Mouse (Mus musculus): Measurements from ENCODE around the gene Gm12258.
"Not testable (repeated sequence)": the region's sequence is repeated elsewhere in the genome, so short reads cannot be mapped to it uniquely, and the experiment has no call there.

Gm12258 gene

DNA sequence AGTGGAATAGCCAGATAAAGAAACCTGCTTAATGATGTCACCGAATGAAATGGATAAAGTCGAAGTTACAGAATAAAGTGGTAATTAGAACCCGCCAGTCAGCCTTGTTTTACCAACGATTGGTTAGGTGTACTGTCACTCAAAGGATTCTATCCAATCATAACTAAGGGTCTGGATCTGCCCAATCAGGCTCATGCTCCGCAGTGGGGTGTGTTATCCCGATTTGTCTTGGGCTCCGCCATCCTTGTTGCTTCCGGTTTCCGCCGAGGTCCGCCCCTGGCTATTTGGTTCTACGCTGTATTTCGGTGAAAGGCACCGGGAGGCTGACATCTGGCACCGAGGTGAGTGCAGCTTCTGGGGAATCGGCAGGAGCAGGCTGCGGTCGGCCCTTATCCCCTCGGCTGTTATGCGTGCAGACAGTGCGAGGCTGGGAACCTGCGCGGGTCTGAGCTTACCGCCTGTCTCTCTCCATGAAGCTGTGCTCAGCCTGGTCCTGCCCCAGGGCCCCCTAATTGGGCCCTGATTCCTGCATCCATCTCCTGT lies at the start of gene Gm12258:
Gm12258 (plus strand) TSS at position 240 of the 543 bp plus-strand sequence.
- DNase-seq (ENCODE audit: low spot score in 2 of 2) = peak; percentile 82

DNA sequence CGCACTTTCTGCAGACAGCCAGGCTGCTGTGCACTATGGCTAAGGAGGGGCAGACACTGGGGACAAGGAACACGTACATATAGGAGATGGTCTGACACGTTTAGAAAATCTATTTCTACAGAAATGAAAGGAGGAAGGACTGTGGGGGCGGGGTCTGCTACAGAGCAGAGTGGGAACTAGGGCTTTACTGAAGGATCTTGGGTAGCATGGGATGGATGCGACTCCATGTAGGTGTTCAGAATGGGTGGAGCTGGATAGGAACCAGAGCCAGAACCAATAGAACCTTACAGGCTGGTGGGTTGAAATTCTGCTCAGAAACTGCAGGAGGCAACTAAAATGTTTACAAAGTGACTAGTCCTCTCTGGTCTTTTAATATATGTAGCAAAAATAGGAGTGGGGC lies 47.2 kb upstream of the Gm12258 start:
- no peak for DNase-seq (ENCODE audit: low spot score in 2 of 2)

DNA sequence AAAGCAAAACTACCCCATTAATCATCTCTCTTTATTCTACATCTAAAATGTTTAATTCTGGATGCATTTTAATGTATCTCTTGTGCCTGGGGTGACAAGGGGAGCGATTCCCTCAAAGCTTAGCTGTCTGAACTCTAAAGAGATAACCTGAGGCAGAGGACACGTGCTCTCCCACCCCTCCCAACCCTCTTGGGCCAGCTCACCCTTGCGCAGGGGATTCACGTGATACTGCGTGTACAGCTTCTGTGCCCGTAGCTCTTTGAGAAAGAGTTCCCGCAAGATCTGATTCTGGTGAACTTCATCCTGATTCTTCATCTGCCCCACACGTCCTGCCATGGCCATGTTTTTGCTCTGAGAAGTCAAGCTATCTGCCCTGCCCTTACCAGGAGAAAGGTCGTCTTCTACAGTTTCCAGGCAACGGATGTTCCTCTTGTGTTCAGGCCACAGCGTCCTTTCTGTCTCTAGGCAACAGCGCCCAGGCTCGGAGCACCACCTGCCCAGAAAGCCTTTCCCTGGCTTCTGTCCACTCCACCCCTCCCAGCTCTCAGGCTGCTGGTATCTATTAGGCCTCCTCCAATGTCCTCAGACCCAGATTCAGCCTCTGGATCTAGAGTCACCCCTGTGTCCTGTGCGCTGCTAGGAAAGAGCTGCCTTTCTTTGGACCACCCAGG lies 45.3 kb upstream of the Gm12258 start, which contains the start of gene Fam183b:
Fam183b (minus strand) TSS at position 403 of the 671 bp plus-strand sequence.
- no peak for DNase-seq (ENCODE audit: low spot score in 2 of 2)

DNA sequence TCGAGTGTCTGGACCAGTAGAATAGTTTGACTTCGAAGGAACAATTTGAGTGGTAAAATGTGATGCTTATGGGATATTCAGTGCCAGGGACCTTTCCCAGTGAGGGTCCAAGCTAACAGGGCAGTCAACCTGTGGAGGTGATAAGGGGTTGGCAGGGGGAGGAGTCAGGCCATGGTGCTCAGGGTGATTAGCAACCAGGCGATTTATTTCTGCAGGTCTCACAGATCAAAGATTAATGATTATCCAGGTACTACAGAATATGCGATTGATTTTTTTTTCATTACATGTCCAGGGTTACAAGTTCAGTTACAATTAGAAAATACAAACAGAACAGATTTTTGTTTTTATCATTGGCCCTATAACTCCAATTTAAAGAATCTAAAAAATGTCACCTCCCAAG lies 43.1 kb upstream of the Gm12258 start:
- DNase-seq (ENCODE audit: low spot score in 2 of 2) = no peak

DNA sequence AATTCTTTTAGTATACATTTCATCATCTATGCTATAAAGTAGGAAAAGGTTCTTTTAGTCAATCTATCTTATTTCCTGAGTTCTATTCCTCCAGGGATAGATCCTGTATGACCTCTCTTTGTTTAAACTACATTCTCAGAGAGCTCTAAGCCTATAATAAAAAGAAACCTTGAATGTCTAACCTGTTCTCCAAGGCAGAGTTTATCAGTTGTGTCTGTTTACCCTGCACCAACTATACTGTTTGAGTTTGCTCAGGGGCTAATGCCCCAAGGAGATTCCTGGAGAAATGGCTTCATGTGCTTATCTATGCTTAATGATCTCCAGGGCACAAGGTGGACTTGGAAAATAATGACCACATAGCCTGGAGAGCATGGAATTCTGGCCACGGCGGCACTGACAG lies 42.6 kb upstream of the Gm12258 start:
- no peak for DNase-seq (ENCODE audit: low spot score in 2 of 2)

DNA sequence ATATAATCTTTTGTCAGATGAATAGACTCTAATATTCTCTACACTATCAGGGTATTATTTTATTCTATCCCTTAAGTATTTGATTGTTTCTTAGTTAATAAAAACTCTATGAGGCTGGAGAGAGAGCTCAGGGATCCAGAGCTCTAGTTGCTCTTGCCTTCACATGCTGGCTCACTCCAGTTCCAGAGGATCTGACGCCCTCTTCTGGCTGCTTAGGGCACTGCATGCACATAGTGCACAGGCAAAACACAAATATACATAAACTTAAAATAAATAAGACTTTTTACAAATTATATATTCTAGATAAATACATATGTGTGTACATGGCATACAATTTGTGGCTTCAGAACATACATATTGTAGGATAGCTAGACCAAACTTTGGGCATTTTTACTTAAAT lies 35.0 kb upstream of the Gm12258 start:
- no peak for DNase-seq (ENCODE audit: low spot score in 2 of 2)

DNA sequence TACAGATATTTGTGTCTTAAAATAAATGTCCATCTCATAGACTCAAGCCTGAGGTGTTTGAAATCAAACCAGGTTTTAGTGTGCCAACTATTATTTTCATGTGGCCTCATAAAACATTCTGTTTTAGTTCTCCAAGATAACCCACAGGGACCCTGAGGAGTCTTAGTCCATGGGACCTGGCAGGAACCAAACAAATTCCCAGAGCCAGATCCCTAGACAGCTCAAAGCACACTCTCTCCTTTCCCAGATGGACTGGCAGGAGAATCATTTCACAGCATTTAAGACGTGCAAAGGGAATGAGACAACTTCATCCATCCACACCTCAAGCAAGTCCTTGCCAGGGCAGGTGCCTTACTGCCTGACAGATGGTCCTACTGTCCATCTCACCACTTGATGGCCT lies 32.3 kb upstream of the Gm12258 start, which contains the start of gene Olfr313:
Olfr313 (plus strand) TSS at position 301 of the 400 bp plus-strand sequence.
- not testable (repeated sequence) for DNase-seq (ENCODE audit: low spot score in 2 of 2)

DNA sequence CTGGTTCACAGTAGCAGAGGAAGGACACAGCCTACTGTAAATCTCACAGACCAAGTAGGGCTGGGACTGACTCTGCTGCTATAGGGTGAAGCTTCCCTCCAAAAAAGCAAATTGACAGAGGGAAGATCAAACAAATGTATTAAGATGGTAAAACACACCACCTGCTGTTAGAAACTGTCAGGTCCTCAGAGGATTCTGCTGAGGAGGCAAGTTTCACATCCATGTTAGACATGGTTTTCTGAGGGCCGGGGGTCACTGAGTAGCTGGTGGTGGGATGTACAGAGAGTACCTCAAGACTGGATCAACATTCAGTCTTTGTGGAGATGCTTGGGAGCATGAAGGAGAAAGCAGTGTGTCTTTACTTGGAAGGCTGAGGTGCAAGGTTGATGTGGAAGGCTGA lies 31.3 kb upstream of the Gm12258 start:
- no peak for DNase-seq (ENCODE audit: low spot score in 2 of 2)

DNA sequence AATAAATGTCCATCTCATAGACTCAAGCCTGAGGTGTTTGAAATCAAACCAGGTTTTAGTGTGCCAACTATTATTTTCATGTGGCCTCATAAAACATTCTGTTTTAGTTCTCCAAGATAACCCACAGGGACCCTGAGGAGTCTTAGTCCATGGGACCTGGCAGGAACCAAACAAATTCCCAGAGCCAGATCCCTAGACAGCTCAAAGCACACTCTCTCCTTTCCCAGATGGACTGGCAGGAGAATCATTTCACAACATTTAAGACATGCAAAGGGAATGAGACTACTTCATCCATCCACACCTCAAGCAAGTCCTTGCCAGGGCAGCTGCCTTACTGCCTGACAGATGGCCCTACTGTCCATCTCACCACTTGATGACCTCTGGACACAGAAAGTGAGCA lies 18.0 kb upstream of the Gm12258 start, which contains the start of gene Olfr312:
Olfr312 (plus strand) TSS at position 301 of the 400 bp plus-strand sequence.
- not testable (repeated sequence) for DNase-seq (ENCODE audit: low spot score in 2 of 2)

DNA sequence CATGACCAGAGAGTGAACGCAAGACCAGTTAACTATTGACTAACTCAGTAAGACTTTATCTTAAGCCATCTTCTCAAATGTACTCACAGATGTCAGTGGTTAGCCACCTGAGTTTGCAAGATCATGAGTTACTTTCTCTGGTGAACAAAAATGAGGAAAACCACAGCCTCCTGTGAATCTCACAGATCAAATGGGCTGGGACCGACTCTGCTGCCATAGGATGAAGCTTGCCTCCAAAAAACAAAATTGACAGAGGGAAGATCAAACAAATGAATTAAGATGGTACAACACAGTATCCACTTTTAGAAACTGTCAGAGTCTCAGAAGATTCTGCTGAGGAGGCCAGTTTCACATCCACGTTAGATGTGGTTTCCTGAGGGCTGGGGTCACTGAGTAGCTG lies 17.2 kb upstream of the Gm12258 start:
- no peak for DNase-seq (ENCODE audit: low spot score in 2 of 2)

DNA sequence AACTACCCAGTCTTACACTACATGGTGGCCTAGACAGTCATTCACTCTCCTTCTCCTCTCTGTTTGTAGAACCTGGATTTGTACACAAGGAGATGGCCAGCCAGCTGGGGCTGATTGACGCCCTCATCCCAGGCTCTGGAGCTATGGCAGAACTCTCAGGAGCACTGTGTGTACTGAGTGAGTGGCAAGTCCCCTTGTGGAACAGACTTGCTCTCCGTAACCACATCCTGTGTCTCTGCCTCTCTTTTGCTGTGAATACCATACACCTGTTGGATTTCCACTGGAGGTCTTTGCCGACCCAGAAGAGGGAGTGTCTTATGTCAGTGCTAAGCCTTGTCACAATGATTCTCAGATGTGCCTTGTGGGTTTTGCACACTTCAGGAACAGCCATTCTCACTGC lies 14.4 kb upstream of the Gm12258 start:
- DNase-seq (ENCODE audit: low spot score in 2 of 2) = not testable (repeated sequence)

DNA sequence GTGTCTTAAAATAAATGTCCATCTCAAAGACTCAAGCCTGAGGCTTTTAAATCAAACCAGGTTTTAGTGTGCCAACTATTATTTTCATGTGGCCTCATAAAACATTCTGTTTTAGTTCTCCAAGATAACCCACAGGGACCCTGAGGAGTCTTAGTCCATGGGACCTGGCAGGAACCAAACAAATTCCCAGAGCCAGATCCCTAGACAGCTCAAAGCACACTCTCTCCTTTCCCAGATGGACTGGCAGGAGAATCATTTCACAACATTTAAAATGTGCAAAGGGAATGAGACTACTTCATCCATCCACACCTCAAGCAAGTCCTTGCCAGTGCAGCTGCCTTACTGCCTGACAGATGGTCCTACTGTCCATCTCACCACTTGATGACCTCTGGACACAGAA lies 8.0 kb upstream of the Gm12258 start, which contains the start of gene Olfr311:
Olfr311 (plus strand) TSS at position 301 of the 400 bp plus-strand sequence.
- DNase-seq (ENCODE audit: low spot score in 2 of 2) = not testable (repeated sequence)

DNA sequence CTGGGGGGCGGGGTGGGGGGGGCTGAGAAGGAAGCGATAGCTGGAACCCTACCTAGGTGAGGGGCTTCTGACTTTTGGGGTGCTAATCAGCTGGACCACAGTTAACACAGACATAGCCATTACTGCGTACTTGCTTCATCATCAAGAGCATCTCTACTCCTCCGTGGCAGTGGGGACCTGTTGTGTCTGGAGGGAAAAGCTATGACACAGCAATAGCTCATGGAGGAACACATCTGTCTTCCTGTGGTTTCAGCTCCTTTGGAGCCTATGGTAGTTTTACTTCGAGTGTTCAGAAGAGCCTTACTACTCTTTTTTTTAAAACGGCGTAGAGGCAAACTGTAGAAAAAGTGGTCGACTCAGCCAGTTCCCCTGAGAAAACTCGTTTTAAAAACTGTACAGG lies 678 bp downstream of the Gm12258 start:
- no peak for DNase-seq (ENCODE audit: low spot score in 2 of 2)

DNA sequence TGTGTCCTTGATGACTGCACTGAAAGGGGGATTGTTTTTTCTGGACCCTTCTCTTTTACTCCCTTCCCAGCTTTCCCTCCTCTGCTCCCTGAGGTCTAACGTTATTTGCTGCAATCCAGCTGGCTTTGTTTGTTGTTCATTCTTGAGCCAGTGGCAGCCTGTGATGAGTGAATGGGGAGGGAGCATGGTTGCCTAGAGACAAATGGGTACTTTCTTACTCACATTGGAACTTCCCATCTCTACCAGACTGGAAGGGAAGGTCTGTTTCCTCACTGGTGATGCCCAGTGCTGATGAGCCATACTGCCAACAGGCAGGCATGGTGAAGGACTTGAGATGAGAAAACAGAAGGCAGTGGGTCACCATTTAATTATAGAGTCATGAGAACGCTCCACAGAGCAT lies 2.8 kb downstream of the Gm12258 start:
- DNase-seq (ENCODE audit: low spot score in 2 of 2) = no peak

DNA sequence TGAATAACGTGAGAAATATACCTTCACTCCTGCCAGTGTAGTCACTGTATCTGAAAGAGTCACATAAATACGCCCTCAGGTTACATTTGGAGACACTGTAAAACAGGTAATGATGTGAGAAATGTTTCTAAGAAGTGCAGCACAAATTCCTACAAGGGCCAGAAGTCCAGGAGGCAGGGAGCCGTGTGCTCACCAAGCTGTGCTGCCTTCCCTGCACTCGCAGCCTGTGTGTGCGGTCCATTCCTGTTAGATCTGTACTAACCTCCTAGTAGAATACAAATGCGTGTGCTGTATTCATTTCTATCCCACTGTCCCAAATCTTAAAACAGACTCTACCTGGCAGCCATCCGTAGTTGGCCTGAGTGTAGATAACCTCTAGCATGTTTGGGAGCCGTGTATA lies 13.8 kb downstream of the Gm12258 start:
- no peak for DNase-seq (ENCODE audit: low spot score in 2 of 2)

DNA sequence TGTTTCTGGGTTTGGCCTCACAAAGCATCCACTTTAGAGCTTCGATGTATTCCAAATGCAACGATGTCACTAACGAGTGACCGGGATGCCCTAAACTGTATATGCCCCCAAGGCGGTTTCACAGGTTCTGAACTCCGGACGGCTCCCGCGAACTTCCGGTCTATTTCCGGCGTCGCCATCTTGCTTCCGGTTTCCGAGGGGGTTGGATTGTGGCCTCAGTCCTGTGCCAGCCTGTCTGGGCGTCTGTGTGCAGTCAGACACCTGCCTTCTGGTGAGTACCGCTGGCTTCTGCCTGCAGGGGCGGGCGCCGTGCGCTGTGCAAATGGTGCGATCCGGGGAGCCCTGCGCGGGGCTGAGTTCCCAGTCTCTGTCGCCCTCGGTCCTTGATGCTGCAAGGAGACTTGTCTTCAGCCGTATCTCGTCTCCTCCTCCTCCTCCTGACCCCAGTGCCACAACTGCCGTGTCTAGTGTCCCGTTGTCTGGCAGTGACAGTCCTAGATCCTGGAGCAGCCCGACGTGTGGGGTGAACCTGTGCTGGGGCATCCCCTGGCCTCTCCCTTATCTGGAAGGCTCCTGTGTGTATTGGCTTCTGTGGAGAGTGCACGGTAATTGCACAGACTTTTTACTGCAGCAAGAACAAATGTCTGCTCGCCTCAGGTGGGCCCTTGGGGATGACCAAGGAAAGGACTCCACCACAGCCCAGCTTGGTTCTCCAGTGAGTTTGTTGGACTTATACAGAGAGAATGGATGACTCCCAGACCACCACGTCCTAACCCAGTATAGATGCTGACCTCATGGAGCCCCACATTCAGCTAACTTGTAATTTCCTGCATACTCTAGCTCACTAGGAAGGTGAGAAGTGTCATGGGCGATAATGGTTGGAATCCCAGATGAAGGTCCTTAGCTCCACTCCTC lies 20.3 kb downstream of the Gm12258 start, which contains the start of gene 2810021J22Rik:
2810021J22Rik (plus strand) TSS at position 178 of the 915 bp plus-strand sequence.
- DNase-seq (ENCODE audit: low spot score in 2 of 2) = peak; percentile 56 to 66

DNA sequence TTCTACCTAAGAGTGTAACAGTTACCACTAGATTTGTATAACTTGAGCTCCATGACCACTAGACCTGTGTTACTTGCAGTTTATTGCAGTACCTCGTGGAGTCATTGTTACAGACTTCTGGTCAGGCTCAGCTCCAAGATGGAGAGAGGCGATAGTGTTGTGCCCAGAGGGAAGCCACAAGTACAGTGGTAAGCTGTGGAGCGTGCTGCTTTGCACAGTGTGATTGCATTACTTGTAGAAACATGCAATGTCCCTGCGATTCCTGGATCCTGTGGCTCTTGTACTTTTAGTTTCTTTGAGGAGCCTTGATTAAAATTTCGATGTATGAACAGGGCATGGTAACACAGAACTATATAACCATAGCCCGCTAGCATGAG lies 21.0 kb downstream of the Gm12258 start:
- DNase-seq (ENCODE audit: low spot score in 2 of 2) = no peak

DNA sequence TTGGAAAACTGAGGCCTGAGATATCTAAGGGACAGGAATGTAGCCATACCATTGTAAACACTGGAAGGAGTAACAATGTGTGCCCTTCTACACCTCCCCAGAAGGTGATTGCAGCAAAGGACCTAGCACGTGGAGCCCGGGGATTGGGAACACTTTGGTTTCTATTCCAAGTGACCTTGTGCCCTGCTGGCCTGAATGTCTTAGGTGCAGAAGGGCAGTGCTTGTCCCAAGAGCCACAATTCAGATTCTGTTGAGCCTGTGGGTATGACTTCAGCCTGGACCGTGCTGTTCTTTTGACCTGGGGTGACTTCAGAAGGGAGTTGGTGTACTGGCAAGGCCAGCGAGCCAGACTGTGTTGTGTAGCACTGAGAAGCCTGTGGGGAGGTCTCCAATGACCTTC lies 24.0 kb downstream of the Gm12258 start:
- no peak for DNase-seq (ENCODE audit: low spot score in 2 of 2)

DNA sequence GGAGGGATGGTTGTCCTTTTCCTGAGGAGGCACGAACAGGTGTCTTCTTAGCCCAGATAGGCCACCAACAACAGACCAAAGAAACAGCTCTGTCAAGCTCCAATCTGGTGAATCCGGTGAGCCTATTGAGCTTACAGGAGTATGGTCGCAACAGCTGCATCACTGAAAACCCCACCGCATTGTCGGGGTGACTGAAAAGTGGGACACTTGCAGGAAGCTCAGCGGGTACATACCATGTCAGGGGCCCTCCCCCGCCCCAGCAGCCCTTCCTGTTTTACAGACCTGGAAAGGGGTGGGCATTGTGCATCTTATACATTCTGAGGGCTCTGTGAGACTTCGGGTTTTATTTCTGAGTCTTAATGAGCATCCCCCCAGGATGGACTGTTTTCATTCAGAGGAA lies 36.8 kb downstream of the Gm12258 start:
- DNase-seq (ENCODE audit: low spot score in 2 of 2) = no peak

DNA sequence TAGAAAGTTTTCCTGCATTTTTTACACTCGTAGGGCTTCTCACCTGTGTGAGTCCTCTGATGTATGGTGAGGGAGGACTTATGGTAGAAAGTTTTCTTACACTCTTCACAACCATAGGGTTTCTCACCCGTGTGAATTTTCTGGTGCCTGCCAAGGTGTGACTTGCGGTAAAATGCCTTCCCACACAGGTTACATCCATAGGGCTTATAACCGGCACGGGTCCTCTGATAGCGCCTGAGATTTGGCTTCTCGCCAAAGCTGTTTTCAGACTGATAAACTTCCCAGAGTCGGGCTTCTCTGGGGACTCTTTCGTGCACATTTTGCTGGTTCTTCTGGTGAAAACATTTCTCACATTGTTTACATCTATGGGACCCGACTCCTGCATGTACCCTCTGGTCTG lies 43.6 kb downstream of the Gm12258 start:
- no peak for DNase-seq (ENCODE audit: low spot score in 2 of 2)

DNA sequence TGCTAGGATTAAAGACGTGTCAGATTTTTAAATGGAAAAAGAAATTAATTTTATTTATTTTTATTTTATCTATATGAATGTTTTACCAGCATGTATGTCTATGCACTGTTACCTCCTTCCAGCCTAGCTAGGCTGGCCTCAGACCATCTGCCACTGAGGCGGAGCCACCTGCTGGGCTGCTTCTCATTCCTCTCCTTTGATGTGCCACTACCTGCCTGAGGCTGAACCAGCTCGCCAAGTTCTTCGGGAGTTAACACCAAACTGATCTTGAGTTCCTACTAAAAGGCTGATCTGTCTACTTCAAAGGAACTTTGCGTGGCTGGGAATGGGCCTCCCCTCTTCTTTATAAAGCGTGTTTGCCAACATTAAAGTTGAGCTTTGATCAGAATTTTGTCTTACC lies 47.5 kb downstream of the Gm12258 start:
- DNase-seq (ENCODE audit: low spot score in 2 of 2) = no peak

DNA sequence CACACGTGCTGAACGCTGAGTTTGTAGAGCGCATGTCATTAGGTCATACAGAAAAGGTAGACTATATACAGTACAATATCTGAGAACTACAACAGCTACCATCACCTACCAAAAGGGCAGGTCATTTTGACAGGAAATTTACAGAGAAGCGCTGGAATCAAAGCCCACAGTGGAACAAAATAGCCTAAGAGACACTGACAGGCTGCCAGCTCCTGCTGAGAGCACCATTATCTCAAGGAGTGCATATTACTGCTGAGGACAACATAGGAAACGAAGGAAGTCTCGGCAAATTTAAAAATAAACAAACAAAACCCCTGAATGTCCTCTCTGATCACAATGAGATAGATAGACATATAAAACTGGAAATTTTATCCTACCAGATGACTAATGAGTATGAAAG lies 50.5 kb downstream of the Gm12258 start:
- DNase-seq (ENCODE audit: low spot score in 2 of 2) = no peak
